Mouse (Mus musculus): ENCODE data around the gene Adcy10.

DNA sequence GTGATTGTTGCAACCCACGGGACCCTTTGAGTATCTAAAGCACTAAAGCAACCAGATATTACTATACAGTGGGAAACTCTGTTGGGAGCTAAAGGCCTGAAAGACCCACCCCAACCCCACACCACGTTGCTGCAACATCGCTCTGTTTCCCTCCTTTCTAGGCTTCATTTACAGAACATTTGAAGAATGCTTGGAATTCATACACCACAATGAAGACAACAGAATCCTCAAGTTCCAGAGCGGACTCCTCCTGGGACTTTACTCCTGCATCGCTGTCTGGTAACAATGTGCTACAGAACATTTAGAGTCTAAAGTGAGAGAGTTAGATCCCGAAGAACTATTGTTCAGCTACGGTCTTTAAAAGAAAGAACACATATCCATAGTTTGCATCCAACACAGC, 82.5 kb downstream of the Adcy10 start:
- TF ChIP-seq CTCF (IDR thresholded peaks at IDR 0.05; ENCODE audit: borderline replicate concordance, extremely low read depth, insufficient read depth, insufficient read length) (no peak), POLR2A (IDR thresholded peaks at IDR 0.05; ENCODE audit: borderline replicate concordance, extremely low read depth, insufficient read depth, insufficient read length, poor library complexity, severe bottlenecking) (no peak)
